Mouse (Mus musculus) hindbrain, postnatal 0 days (tissue): ENCODE measurements at regions not wholly inside any gene's neighbourhood (a gene's known extent, or its start where the extent isn't known, plus 50 kb on each side); places are given as distances from the start of the nearest gene placed in this dataset.

ENCODE experiments used
- ATAC-seq: fragments of 200-750 bp; cut with Nextera tagmentation; 2 replicates; pipeline ENCODE4 v1.8.0; 2017; ENCODE audit warnings: mild to moderate bottlenecking, moderate TSS enrichment, moderate library complexity
- DNase-seq: peaks from one replicate; pipeline ENCODE4 v3.0.0-alpha.2; 2015; ENCODE audit warnings: low spot score
- H3K27ac ChIP-seq: fragments of 300-500 bp; sonication (generic); 2 replicates; pipeline ENCODE4 v1.5.1; 2014; ENCODE audit warnings: mild to moderate bottlenecking
- H3K27me3 ChIP-seq: fragments of 300-500 bp; sonication (generic); 2 replicates; pipeline ENCODE4 v1.6.1; 2014; ENCODE audit warnings: low read length, mixed read lengths; ENCODE audit not compliant: insufficient read depth
- H3K36me3 ChIP-seq: fragments of 300-500 bp; sonication (generic); 2 replicates; pipeline ENCODE4 v1.6.1; 2014; ENCODE audit warnings: low read length, mixed read lengths; ENCODE audit not compliant: insufficient read depth
- H3K4me1 ChIP-seq: fragments of 300-500 bp; sonication (generic); 2 replicates; pipeline ENCODE4 v1.6.1; 2014; ENCODE audit warnings: antibody characterized with exemption, low read length, mixed read lengths; ENCODE audit not compliant: insufficient read depth
- H3K4me2 ChIP-seq: fragments of 300-500 bp; sonication (generic); 2 replicates; pipeline ENCODE4 v1.6.1; 2014; ENCODE audit warnings: low read depth, mild to moderate bottlenecking, low read length, moderate library complexity, mixed read lengths
- H3K4me3 ChIP-seq: fragments of 300-500 bp; sonication (generic); 2 replicates; pipeline ENCODE4 v1.5.1; 2014; ENCODE audit warnings: low read length
- H3K9ac ChIP-seq: fragments of 300-500 bp; sonication (generic); replicated peaks from 2 replicates; pipeline ENCODE4 v1.6.1; 2014; ENCODE audit warnings: mild to moderate bottlenecking, low read length, moderate library complexity, mixed read lengths
- H3K9me3 ChIP-seq: fragments of 300-500 bp; sonication (generic); 2 replicates; pipeline ENCODE4 v1.6.1; 2016; ENCODE audit warnings: low read length, mixed read lengths
- CTCF ChIP-seq: IDR thresholded peaks from 2 replicates; pipeline ENCODE4 v1.5.1; 2016; ENCODE audit warnings: antibody characterized with exemption, control low read depth, low read depth
- WGBS: fragments of 180-500 bp; shearing (Covaris S2); extraction: QIAGEN DNeasy Blood & Tissue Kit; methylation state at CpG from one replicate; pipeline ENCODE4 v1.1.7; 2014; 5-methylcytosine and 5-hydroxymethylcytosine counted together

GRCm38 (mm10) chr3:143834725-143835124, 370.3 kb downstream of the Lmo4 start:
- H3K4me2 ChIP-seq = no peak overlapping the region
- no peaks in the 10 kb centered on the region for H3K9me3 ChIP-seq
- WGBS = 91% methylated on average over 2 of the region's 2 CpGs
- DNase-seq (no peak), ATAC-seq (no peak)
- no peak overlapping the region for H3K27ac ChIP-seq
- no peak for TF ChIP-seq CTCF
- no peaks in the 10 kb centered on the region for H3K27me3 ChIP-seq
- no peak overlapping the region for H3K9ac ChIP-seq
- H3K4me1 ChIP-seq = no peaks in the 10 kb centered on the region
- H3K36me3 ChIP-seq = no peaks in the 10 kb centered on the region
- no peak overlapping the region for H3K4me3 ChIP-seq

- Histone ChIP-seq H3K9ac (no peak overlapping the region), H3K36me3 (no peaks in the 10 kb centered on the region), H3K27me3 (no peaks in the 10 kb centered on the region), H3K9me3 (no peaks in the 10 kb centered on the region), H3K4me3 (no peak overlapping the region), H3K27ac (no peak overlapping the region), H3K4me1 (no peaks in the 10 kb centered on the region), H3K4me2 (no peak overlapping the region)
- ATAC-seq = no peak
- 51% methylated on average over 1 of the region's 1 CpGs for WGBS
- no peak for TF ChIP-seq CTCF
- DNase-seq = no peak
Measured at GRCm38 (mm10) chr3:143823395-143823777, 381.6 kb downstream of the Lmo4 start.

DNA sequence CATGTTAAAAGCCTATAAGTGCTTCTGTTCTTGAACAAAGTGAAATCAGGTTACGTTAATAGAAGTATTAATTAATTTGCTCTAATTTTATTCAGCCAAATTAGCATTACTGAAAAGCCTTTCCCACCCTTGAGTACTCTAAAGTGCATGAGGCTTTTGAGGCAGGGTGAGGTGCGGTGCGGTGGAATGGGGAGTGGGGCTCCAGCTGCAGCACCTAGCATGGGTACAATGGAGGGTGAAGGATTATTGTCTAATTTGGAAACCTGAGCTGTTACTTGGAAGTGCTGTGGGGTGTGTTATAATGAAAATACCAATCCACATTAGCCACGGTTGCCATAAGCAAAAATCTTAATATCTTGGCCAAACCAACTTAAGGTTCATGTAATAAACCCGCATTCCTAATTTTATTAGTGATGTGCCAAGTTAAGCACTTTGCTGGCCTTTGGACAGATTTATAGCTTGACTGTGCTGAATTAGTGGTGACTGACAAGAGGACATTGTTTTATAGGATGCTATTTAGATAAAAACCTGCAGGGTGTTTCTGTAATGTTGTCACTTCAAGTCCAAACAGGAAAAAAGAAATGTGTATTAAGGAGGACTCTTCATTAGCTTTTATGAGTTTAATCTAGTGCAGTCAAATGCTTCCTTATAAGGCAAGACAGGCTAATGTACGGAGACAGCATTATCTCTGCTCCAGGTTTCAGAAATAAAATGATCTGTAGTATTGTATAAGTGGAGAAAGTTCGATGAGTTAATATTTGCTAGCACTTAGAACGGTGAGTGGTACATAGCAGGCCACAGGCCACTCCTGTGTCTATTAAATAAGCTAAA, 382.2 kb downstream of the Lmo4 start:
- TF ChIP-seq CTCF = no peak
- Histone ChIP-seq H3K9ac (no peak overlapping the region), H3K4me3 (no peak overlapping the region), H3K4me1 (no peaks in the 10 kb centered on the region), H3K9me3 (no peaks in the 10 kb centered on the region), H3K36me3 (no peaks in the 10 kb centered on the region), H3K4me2 (no peak overlapping the region), H3K27ac (no peak overlapping the region), H3K27me3 (no peaks in the 10 kb centered on the region)
- no peak for ATAC-seq
- WGBS = 66% methylated on average over 8 of the region's 8 CpGs
- DNase-seq = no peak

GRCm38 (mm10) chr3:143807544-143807943, 397.5 kb downstream of the Lmo4 start:
- no peak for TF ChIP-seq CTCF
- no peaks in the 10 kb centered on the region for H3K9me3 ChIP-seq
- 88% methylated on average over 8 of the region's 8 CpGs for WGBS
- DNase-seq = no peak
- no peak overlapping the region for H3K4me2 ChIP-seq
- no peak overlapping the region for H3K9ac ChIP-seq
- no peaks in the 10 kb centered on the region for H3K4me1 ChIP-seq
- H3K4me3 ChIP-seq = no peak overlapping the region
- no peaks in the 10 kb centered on the region for H3K27me3 ChIP-seq
- H3K36me3 ChIP-seq = no peaks in the 10 kb centered on the region
- no peak overlapping the region for H3K27ac ChIP-seq
- no peak for ATAC-seq

- no peak for TF ChIP-seq CTCF
- Histone ChIP-seq H3K9ac (no peak overlapping the region), H3K27me3 (no peaks in the 10 kb centered on the region), H3K4me3 (no peak overlapping the region), H3K36me3 (no peaks in the 10 kb centered on the region), H3K4me2 (no peak overlapping the region), H3K27ac (no peak overlapping the region), H3K9me3 (no peaks in the 10 kb centered on the region), H3K4me1 (no peaks in the 10 kb centered on the region)
- WGBS = 68% methylated on average over 3 of the region's 3 CpGs
- DNase-seq = no peak
- ATAC-seq = no peak
Measured at GRCm38 (mm10) chr3:143806940-143807339, 398.1 kb downstream of the Lmo4 start.

DNA sequence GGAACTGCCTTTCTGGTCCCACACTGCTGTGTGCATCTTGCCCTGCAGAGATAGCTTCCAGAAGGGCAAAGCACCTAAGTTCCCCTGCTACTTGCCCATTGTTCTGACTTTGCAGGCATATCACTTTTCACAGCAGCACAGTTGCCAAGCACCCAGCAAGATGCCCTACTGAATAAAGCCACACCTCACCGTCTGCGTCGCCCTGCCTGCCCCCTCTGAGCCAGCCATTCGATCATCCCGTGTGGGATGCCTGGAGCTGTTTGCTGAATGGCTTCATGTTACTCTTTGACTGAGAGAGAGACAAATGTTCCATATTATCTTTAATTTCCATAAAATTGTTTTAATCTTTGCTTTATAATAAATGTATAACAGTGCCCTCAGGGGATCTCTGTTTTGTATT, 407.2 kb downstream of the Lmo4 start:
- no peak overlapping the region for H3K4me2 ChIP-seq
- DNase-seq (no peak), ATAC-seq (no peak)
- 29% methylated on average over 5 of the region's 5 CpGs for WGBS
- H3K9ac ChIP-seq = no peak overlapping the region
- no peaks in the 10 kb centered on the region for H3K9me3 ChIP-seq
- no peak overlapping the region for H3K4me3 ChIP-seq
- H3K27ac ChIP-seq = no peak overlapping the region
- no peaks in the 10 kb centered on the region for H3K36me3 ChIP-seq
- no peaks in the 10 kb centered on the region for H3K4me1 ChIP-seq
- TF ChIP-seq CTCF = no peak
- no peaks in the 10 kb centered on the region for H3K27me3 ChIP-seq

GRCm38 (mm10) chr3:143790905-143791304, 414.1 kb downstream of the Lmo4 start:
- H3K27ac ChIP-seq = no peak overlapping the region
- WGBS = 83% methylated on average over 8 of the region's 8 CpGs
- DNase-seq (no peak), ATAC-seq (no peak)
- no peaks in the 10 kb centered on the region for H3K36me3 ChIP-seq
- no peaks in the 10 kb centered on the region for H3K4me1 ChIP-seq
- H3K27me3 ChIP-seq = no peaks in the 10 kb centered on the region
- H3K9me3 ChIP-seq = no peaks in the 10 kb centered on the region
- H3K4me3 ChIP-seq = no peak overlapping the region
- H3K4me2 ChIP-seq = no peak overlapping the region
- no peak for TF ChIP-seq CTCF
- H3K9ac ChIP-seq = no peak overlapping the region
